Comparison of ENCODE assay signal across 34 mouse cellular contexts in genomic region chr3:27872429-27872828, GRCm38 (mm10). TPM values are rescaled to one million over a fixed set of nuclear protein-coding genes. Genes with fewer than 3 reads are reported as not detected.
"Had no signal": no experiment of that assay in that cellular context is flagged by ENCODE, and none has a peak within 500 bp of the region (broad histone marks: within the 10 kb centered on the region; RNA-seq: fewer than 3 reads in every experiment).

No protein-coding gene starts in this region.

- H3K36me3 ChIP-seq: heart, embryonic 13.5 days; heart, embryonic 15.5 days; hindbrain, embryonic 10.5 days; hindbrain, embryonic 12.5 days; kidney, embryonic 15.5 days; limb, embryonic 13.5 days; limb, embryonic 15.5 days; liver, embryonic 12.5 days had no signal

- H3K4me3 ChIP-seq: gastrocnemius, adult 2 months; heart, adult 2 months; heart, embryonic 13.5 days; heart, embryonic 15.5 days; hindbrain, embryonic 10.5 days; hindbrain, embryonic 12.5 days; kidney, embryonic 15.5 days; limb, embryonic 13.5 days; limb, embryonic 15.5 days; liver, embryonic 12.5 days had no signal

- DNase-seq: gastrocnemius, adult 2 months; gastrocnemius, postnatal 10 days; gastrocnemius, postnatal 25 days; heart, adult 2 months; heart, postnatal 14 days; heart, postnatal 36 days; kidney, adult 18-20 months; kidney, adult 8-10 months; kidney, postnatal 14 days; kidney, postnatal 36 days; layer of hippocampus, adult 9-11 months; layer of hippocampus, postnatal 36 days had no signal

- H3K27me3 ChIP-seq: heart, embryonic 13.5 days; heart, embryonic 15.5 days; hindbrain, embryonic 12.5 days; kidney, embryonic 15.5 days; limb, embryonic 13.5 days; limb, embryonic 15.5 days; liver, embryonic 12.5 days had no signal

- H3K9ac ChIP-seq: heart, embryonic 13.5 days; heart, embryonic 15.5 days; hindbrain, embryonic 12.5 days; hindbrain, embryonic 14.5 days; kidney, embryonic 15.5 days; limb, embryonic 13.5 days; limb, embryonic 15.5 days; liver, embryonic 12.5 days; liver, embryonic 14.5 days had no signal

- H3K9me3 ChIP-seq: heart, embryonic 13.5 days; heart, embryonic 15.5 days; hindbrain, embryonic 10.5 days; hindbrain, embryonic 12.5 days; kidney, embryonic 15.5 days; limb, embryonic 13.5 days; limb, embryonic 15.5 days; liver, embryonic 12.5 days had no signal

- H3K4me1 ChIP-seq: heart, embryonic 13.5 days; heart, embryonic 15.5 days; hindbrain, embryonic 12.5 days; kidney, embryonic 15.5 days; limb, embryonic 13.5 days; limb, embryonic 15.5 days; liver, embryonic 12.5 days had no signal

- ATAC-seq: hindbrain, postnatal 0 days; intestine, postnatal 0 days; liver, embryonic 12.5 days had no signal

- H3K27ac ChIP-seq: gastrocnemius, adult 2 months; heart, adult 2 months; heart, embryonic 13.5 days; heart, embryonic 15.5 days; hindbrain, embryonic 10.5 days; hindbrain, embryonic 12.5 days; hindbrain, embryonic 14.5 days; hindbrain, postnatal 0 days; kidney, embryonic 15.5 days; kidney, postnatal 0 days; limb, embryonic 13.5 days; limb, embryonic 15.5 days; liver, embryonic 12.5 days; liver, embryonic 14.5 days had no signal

- H3K4me2 ChIP-seq: heart, embryonic 11.5 days; heart, embryonic 13.5 days; heart, embryonic 15.5 days; hindbrain, embryonic 12.5 days; hindbrain, embryonic 14.5 days; kidney, embryonic 15.5 days; limb, embryonic 13.5 days; limb, embryonic 15.5 days; liver, embryonic 12.5 days had no signal

RNA-seq across cellular contexts. Expression of gene Tmem212, which starts 23.7 kb away (rescaled TPM):
- total RNA-seq: gastrocnemius, adult 2 months; gastrocnemius, postnatal 10 days; gastrocnemius, postnatal 25 days; gastrocnemius, postnatal 4 days; granulocyte monocyte progenitor cell, adult 5-6 weeks; heart, adult 2 months; heart, postnatal 36 days; liver, adult 2 months had no signal
- polyA plus RNA-seq: frontal cortex, adult 2 months; heart, embryonic 11.5 days; heart, embryonic 13.5 days; heart, embryonic 15.5 days; heart, postnatal 0 days; hindbrain, embryonic 10.5 days; hindbrain, embryonic 12.5 days; hindbrain, embryonic 14.5 days; intestine, embryonic 14.5 days; kidney, embryonic 15.5 days; large intestine, adult 2 months; limb, embryonic 11.5 days; limb, embryonic 13.5 days; limb, embryonic 15.5 days; liver, adult 2 months; liver, embryonic 12.5 days; liver, embryonic 14.5 days had no signal
